Mouse (Mus musculus) left cerebral cortex, adult 6 months (tissue): ENCODE measurements around the gene Gm20662. TPM values are rescaled to one million over a fixed set of nuclear protein-coding genes. Genes with fewer than 3 reads are reported as not detected.

Experiments used
- long read RNA-seq, 2 experiments: library from polyadenylated mRNA; unstranded; transcript quantifications; one replicate each; pipeline ENCODE4 v2.0.0; 2019 to 2020
- polyA plus RNA-seq: library from polyadenylated mRNA; unstranded; fragments of <200 nt; fragmentation: Nextera tagmentation; gene quantifications from 2 replicates; pipeline ENCODE4 v1.2.3, GENCODE M21; 2021

The Gm20662 gene
- 0.90 TPM in 1 of 2 replicates, not detected in the other for polyA plus RNA-seq
- long read RNA-seq, experiment 1 = 0 reads
- long read RNA-seq, experiment 2 = 0 reads

GRCm38 (mm10) chr9:107996049-107996448 lies at the start of gene Gm20662:
Gene Gm20662, plus strand, starts transcription at chr9:107996349.

GRCm38 (mm10) chr9:107949922-107950235 lies 46.3 kb upstream of the Gm20662 start, which contains the start of gene Traip:
Gene Traip, plus strand, starts transcription at chr9:107950136.

GRCm38 (mm10) chr9:107975399-107976386 lies 20.5 kb upstream of the Gm20662 start, which contains the start of gene Uba7:
Gene Uba7, plus strand, starts transcription at chr9:107975505.

GRCm38 (mm10) chr9:107982681-107983346 lies 13.3 kb upstream of the Gm20662 start, which contains the start of gene Gm20661:
Gene Gm20661, plus strand, starts transcription at chr9:107983058.

GRCm38 (mm10) chr9:107985131-107986119 lies 10.7 kb upstream of the Gm20662 start, which contains the start of gene Inka1:
Gene Inka1, minus strand, starts transcription at chr9:107985879.

GRCm38 (mm10) chr9:107992197-107992596 lies 4.0 kb upstream of the Gm20662 start, which contains the start of gene Cdhr4:
Gene Cdhr4, plus strand, starts transcription at chr9:107992497.

GRCm38 (mm10) chr9:108001922-108002770 lies 6.0 kb downstream of the Gm20662 start, which contains the start of gene Ip6k1:
Gene Ip6k1, plus strand, starts transcription at chr9:108002501.

GRCm38 (mm10) chr9:108049016-108049455 lies 52.9 kb downstream of the Gm20662 start, which contains the start of gene Gmppb:
Gene Gmppb, plus strand, starts transcription at chr9:108049242.

GRCm38 (mm10) chr9:108052885-108053664 lies 56.9 kb downstream of the Gm20662 start, which contains the start of gene Amigo3:
Gene Amigo3, plus strand, starts transcription at chr9:108053159.

GRCm38 (mm10) chr9:108080168-108080567 lies 84.0 kb downstream of the Gm20662 start, which contains the start of gene Mst1:
Gene Mst1, plus strand, starts transcription at chr9:108080436.

GRCm38 (mm10) chr9:108082988-108083431 lies 86.9 kb downstream of the Gm20662 start, which contains the start of gene Rnf123:
Gene Rnf123, minus strand, starts transcription at chr9:108083346.

GRCm38 (mm10) chr9:108094184-108094941 lies 98.2 kb downstream of the Gm20662 start, which contains the start of gene Apeh:
Gene Apeh, minus strand, starts transcription at chr9:108094606.

Other genes starting within 250 kb of the Gm20662 start
- 33.3 and 36.9 TPM in 2 replicates for gene Rbm5, start 225.4 kb upstream of the Gm20662 start, polyA plus RNA-seq
- 16.6 and 21.4 TPM in 2 replicates for gene Rbm6, start 123.1 kb upstream of the Gm20662 start, polyA plus RNA-seq
- 22.8 and 23.6 TPM in 2 replicates for gene Mon1a, start 108.2 kb upstream of the Gm20662 start, polyA plus RNA-seq
- 0.36 and 0.51 TPM in 2 replicates for gene Mst1r, start 89.5 kb upstream of the Gm20662 start, polyA plus RNA-seq
- not detected in 2 replicates for gene Actl11, start 67.9 kb upstream of the Gm20662 start, polyA plus RNA-seq
- 185 and 236 TPM in 2 replicates for gene Camkv, start 60.7 kb upstream of the Gm20662 start, polyA plus RNA-seq
- 2.8 and 3.7 TPM in 2 replicates for gene Traip, start 46.2 kb upstream of the Gm20662 start, polyA plus RNA-seq
- gene Uba7, start 20.8 kb upstream of the Gm20662 start, polyA plus RNA-seq = 2.5 and 2.9 TPM in 2 replicates
- gene Gm20661, start 13.3 kb upstream of the Gm20662 start, polyA plus RNA-seq = not detected in 2 replicates
- gene Inka1, start 10.5 kb upstream of the Gm20662 start, polyA plus RNA-seq = 3.0 and 3.6 TPM in 2 replicates
- gene Cdhr4, start 3.9 kb upstream of the Gm20662 start, polyA plus RNA-seq = 1.6 and 2.5 TPM in 2 replicates
- gene Ip6k1, start 6.2 kb downstream of the Gm20662 start, polyA plus RNA-seq = 25.2 and 60.2 TPM in 2 replicates
- 18.1 and 40.5 TPM in 2 replicates for gene Gmppb, start 52.9 kb downstream of the Gm20662 start, polyA plus RNA-seq
- gene Amigo3, start 56.8 kb downstream of the Gm20662 start, polyA plus RNA-seq = 0.34 and 0.49 TPM in 2 replicates
- gene Mst1, start 84.1 kb downstream of the Gm20662 start, polyA plus RNA-seq = not detected in 2 replicates
- 20.6 and 25.3 TPM in 2 replicates for gene Rnf123, start 87.0 kb downstream of the Gm20662 start, polyA plus RNA-seq
- 8.8 and 9.9 TPM in 2 replicates for gene Apeh, start 98.3 kb downstream of the Gm20662 start, polyA plus RNA-seq
- gene Bsn, start 194.0 kb downstream of the Gm20662 start, polyA plus RNA-seq = 19.1 and 28.0 TPM in 2 replicates